Mouse (Mus musculus) MEL (cell line): ENCODE data around the gene Gm45233.

Source experiments
- CHD2 ChIP-seq: IDR thresholded peaks from 2 replicates; pipeline ENCODE4 v1.6.1; 2011; ENCODE audit warnings: low read length, improper control_type of control experiment
- CTCF ChIP-seq, 3 experiments: IDR thresholded peaks in 2 of 3; conservative IDR thresholded peaks in 1 of 3; 2 replicates each; pipeline ENCODE4 v1.5.1; 2011 to 2012; ENCODE audit warnings: low read length in 3 of 3, low read depth in 2 of 3, mild to moderate bottlenecking in 2 of 3, improper control_type of control experiment in 1 of 3, inconsistent platforms in 1 of 3, mixed read lengths in 1 of 3, moderate library complexity in 1 of 3; ENCODE audit not compliant: control insufficient read depth in 1 of 3, insufficient read depth in 1 of 3, poor library complexity in 1 of 3, severe bottlenecking in 1 of 3
- ELF1 ChIP-seq: IDR thresholded peaks from 2 replicates; pipeline ENCODE4 v1.6.1; 2014; ENCODE audit warnings: low read depth, mild to moderate bottlenecking, inconsistent platforms, low read length, improper control_type of control experiment, moderate library complexity
- GABPA ChIP-seq: IDR thresholded peaks from 2 replicates; pipeline ENCODE4 v1.6.1; 2012; ENCODE audit warnings: low read depth, mild to moderate bottlenecking, inconsistent platforms, low read length, improper control_type of control experiment, moderate library complexity
- HCFC1 ChIP-seq: IDR thresholded peaks from 2 replicates; pipeline ENCODE4 v1.6.1; 2012; ENCODE audit warnings: low read depth, mild to moderate bottlenecking, inconsistent platforms, low read length, improper control_type of control experiment, moderate library complexity
- POLR2A ChIP-seq, 2 experiments: IDR thresholded peaks; 2 replicates each; pipeline ENCODE4 v1.6.1; 2011 to 2012; ENCODE audit warnings: low read length in 2 of 2, mild to moderate bottlenecking in 2 of 2, control low read depth in 1 of 2, improper control_type of control experiment in 1 of 2, low read depth in 1 of 2, moderate library complexity in 1 of 2; ENCODE audit not compliant: control insufficient read depth in 1 of 2, insufficient read depth in 1 of 2, poor library complexity in 1 of 2
- TAL1 ChIP-seq: IDR thresholded peaks from 2 replicates; pipeline ENCODE4 v1.6.1; 2012; ENCODE audit warnings: mild to moderate bottlenecking, inconsistent platforms, low read length, moderate library complexity, mixed read lengths
- TCF12 ChIP-seq: IDR thresholded peaks from 2 replicates; pipeline ENCODE4 v1.6.1; 2014; ENCODE audit warnings: low read depth, mild to moderate bottlenecking, inconsistent platforms, low read length, improper control_type of control experiment, moderate library complexity
- UBTF ChIP-seq: IDR thresholded peaks from 2 replicates; pipeline ENCODE4 v1.6.1; 2012; ENCODE audit warnings: low read depth, mild to moderate bottlenecking, inconsistent platforms, low read length, improper control_type of control experiment, moderate library complexity, borderline replicate concordance; ENCODE audit not compliant: insufficient read depth
- ZC3H11A ChIP-seq: IDR thresholded peaks from 2 replicates; pipeline ENCODE4 v1.6.1; 2012; ENCODE audit warnings: low read depth, mild to moderate bottlenecking, inconsistent platforms, low read length, improper control_type of control experiment

GRCm38 (mm10) chr7:43408131-43408553 lies 35.8 kb upstream of the Gm45233 start, which contains the start of gene Siglecg:
- TF ChIP-seq POLR2A (IDR thresholded peaks at IDR 0.05; ENCODE audit: control insufficient read depth in 1 of 2, insufficient read depth in 1 of 2, low read depth in 1 of 2, low read length in 2 of 2, poor library complexity in 1 of 2) (no peak), CHD2 (no peak), ZC3H11A (no peak), GABPA (no peak), UBTF (no peak), ELF1 (no peak), CTCF (IDR thresholded peaks at IDR 0.05 in 2 of 3, conservative IDR thresholded peaks at IDR 0.05 in 1 of 3; ENCODE audit: control insufficient read depth in 1 of 3, insufficient read depth in 1 of 3, low read depth in 2 of 3, low read length in 3 of 3, poor library complexity in 1 of 3, severe bottlenecking in 1 of 3) (no peak), TAL1 (no peak), TCF12 (no peak), HCFC1 (no peak)
